Mouse (Mus musculus) midbrain, embryonic 11.5 days (tissue): Measurements from ENCODE around the gene Acoxl. TPM values are rescaled to one million over a fixed set of nuclear protein-coding genes. Genes with fewer than 3 reads are reported as not detected.

Source experiments
- ATAC-seq: fragments of 200-750 bp; cut with Nextera tagmentation; 2 replicates; pipeline ENCODE4 v1.8.0; 2017; ENCODE audit warnings: moderate TSS enrichment, moderate library complexity; ENCODE audit not compliant: low FRiP score
- DNase-seq: peaks from one replicate; pipeline ENCODE4 v3.0.0; 2015; ENCODE audit warnings: low spot score; ENCODE audit errors: missing footprints
- H3K27ac ChIP-seq: fragments of 300-500 bp; sonication (generic); 2 replicates; pipeline ENCODE4 v1.5.1; 2014; ENCODE audit warnings: low read depth, low read length
- H3K27me3 ChIP-seq: fragments of 300-500 bp; sonication (generic); 2 replicates; pipeline ENCODE4 v1.6.1; 2014; ENCODE audit warnings: mild to moderate bottlenecking, low read length, moderate library complexity, mixed read lengths; ENCODE audit not compliant: control insufficient read depth, insufficient read depth
- H3K36me3 ChIP-seq: fragments of 300-500 bp; sonication (generic); 2 replicates; pipeline ENCODE4 v1.6.1; 2014; ENCODE audit warnings: mild to moderate bottlenecking, low read length, moderate library complexity, mixed read lengths; ENCODE audit not compliant: control insufficient read depth, insufficient read depth
- H3K4me1 ChIP-seq: fragments of 300-500 bp; sonication (generic); 2 replicates; pipeline ENCODE4 v1.6.1; 2014; ENCODE audit warnings: low read length; ENCODE audit not compliant: control insufficient read depth, insufficient read depth
- H3K4me2 ChIP-seq: fragments of 300-500 bp; sonication (generic); 2 replicates; pipeline ENCODE4 v1.6.1; 2014; ENCODE audit warnings: mild to moderate bottlenecking, moderate library complexity
- H3K4me3 ChIP-seq: fragments of 300-500 bp; sonication (generic); 2 replicates; pipeline ENCODE4 v1.5.1; 2014; ENCODE audit warnings: low read depth, low read length
- H3K9ac ChIP-seq: fragments of 300-500 bp; sonication (generic); 2 replicates; pipeline ENCODE4 v1.6.1; 2014; ENCODE audit warnings: low read length
- H3K9me3 ChIP-seq: fragments of 300-500 bp; sonication (generic); 2 replicates; pipeline ENCODE4 v1.6.1; 2016; ENCODE audit warnings: low read length; ENCODE audit not compliant: control insufficient read depth
- WGBS: fragments of 180-500 bp; shearing (Covaris S2); extraction: QIAGEN DNeasy Blood & Tissue Kit; methylation state at CpG from one replicate; pipeline ENCODE4 v1.1.7; 2014; 5-methylcytosine and 5-hydroxymethylcytosine counted together
- polyA plus RNA-seq: library from polyadenylated mRNA; unstranded; fragments of >200 nt; fragmentation: Nextera tagmentation; extraction: Ambion mirVana; gene quantifications from 2 replicates; pipeline ENCODE4 v1.2.1, GENCODE M21; 2014

Acoxl gene
- polyA plus RNA-seq, 1 experiment from 2014 or later = 0.18 TPM

DNA sequence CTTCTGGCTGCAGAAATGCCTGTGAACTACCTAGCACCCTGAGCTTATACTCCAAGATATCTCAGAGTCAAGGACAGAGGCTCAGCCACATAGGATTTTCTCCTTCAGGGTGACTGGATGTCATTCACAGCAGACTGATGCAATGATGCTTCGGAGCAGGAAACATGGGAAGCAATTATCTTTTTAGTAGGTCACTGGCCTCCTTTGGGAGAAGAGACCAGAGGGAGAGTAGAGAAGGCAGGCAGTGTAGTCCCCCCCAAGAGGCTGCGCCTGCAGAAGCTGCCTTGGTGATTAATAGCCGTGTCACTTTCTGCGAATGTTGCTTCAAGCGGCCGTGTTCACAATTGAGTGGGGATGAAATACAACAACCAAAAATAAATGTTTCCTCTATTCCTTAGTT is 121.9 kb downstream of the Acoxl start:
- no peak overlapping the region for H3K27ac ChIP-seq
- no peaks in the 10 kb centered on the region for H3K27me3 ChIP-seq
- H3K36me3 ChIP-seq = no peaks in the 10 kb centered on the region
- DNase-seq (no peak), ATAC-seq (no peak)
- 77% methylated on average over 6 of the region's 6 CpGs for WGBS
- H3K4me2 ChIP-seq = no peak overlapping the region
- H3K9me3 ChIP-seq = no peaks in the 10 kb centered on the region
- H3K4me1 ChIP-seq = no peaks in the 10 kb centered on the region
- no peak overlapping the region for H3K9ac ChIP-seq
- no peak overlapping the region for H3K4me3 ChIP-seq

DNA sequence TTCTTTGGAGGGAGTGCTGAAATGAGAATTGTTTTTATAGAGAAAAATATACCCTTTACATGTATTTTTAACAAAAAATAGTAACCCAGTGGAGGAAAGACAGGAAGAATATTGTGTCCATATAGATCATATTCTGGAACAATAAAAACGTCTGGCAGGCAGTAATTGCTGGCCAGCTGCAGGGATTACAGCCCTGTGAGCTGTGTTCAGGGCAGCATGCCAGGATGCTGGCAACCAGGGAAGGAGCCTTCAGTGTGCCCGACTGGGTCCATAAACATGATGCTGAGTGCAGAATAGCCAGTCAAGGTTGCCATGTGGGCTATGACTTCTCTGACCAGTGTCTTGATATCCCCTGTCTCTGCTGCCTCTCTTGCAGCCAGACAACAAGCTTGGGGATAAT is 122.5 kb downstream of the Acoxl start:
- WGBS = 46% methylated on average over 2 of the region's 2 CpGs
- no peak overlapping the region for H3K4me2 ChIP-seq

DNA sequence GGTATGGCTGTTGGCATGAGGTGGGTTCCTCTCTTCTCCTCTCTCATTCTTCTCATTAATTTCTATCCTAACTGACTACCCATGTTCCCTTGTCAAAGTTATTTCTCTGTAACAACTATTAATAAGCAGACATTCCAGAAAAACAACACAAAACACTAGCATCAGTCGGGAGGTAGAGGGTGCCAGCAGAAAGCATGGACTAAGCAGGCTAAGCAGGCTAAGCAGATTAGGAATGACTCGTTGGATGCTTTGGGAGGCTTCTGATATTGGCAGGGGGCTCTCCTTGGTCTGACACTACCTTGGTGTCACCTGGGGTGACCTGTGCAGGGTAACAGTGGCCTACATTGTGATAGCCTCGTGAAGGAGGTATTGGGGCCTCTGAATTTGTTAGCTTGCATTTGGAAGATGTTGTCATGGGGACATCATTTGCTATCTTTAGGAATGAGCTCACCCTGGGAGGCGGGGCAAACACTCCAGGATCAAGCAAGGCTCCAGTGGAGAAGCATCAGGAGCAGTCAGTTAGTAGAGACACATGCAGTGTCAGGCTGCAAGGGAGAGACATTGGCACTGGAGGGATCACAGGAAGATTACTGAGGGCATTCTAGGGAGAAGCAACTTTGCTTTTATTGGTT is 123.2 kb downstream of the Acoxl start:
- H3K4me3 ChIP-seq = no peak overlapping the region
- no peak overlapping the region for H3K9ac ChIP-seq
- ATAC-seq (no peak), DNase-seq (no peak)
- H3K36me3 ChIP-seq = no peaks in the 10 kb centered on the region
- no peak overlapping the region for H3K27ac ChIP-seq
- no peaks in the 10 kb centered on the region for H3K4me1 ChIP-seq
- H3K4me2 ChIP-seq = no peak overlapping the region
- 26% methylated on average over 4 of the region's 4 CpGs for WGBS
- no peaks in the 10 kb centered on the region for H3K27me3 ChIP-seq
- H3K9me3 ChIP-seq = no peaks in the 10 kb centered on the region

More for the DNA sequence above, 122.5 kb downstream of the Acoxl start:
- Histone ChIP-seq H3K27me3 (no peaks in the 10 kb centered on the region), H3K36me3 (no peaks in the 10 kb centered on the region), H3K9ac (no peak overlapping the region), H3K4me3 (no peak overlapping the region), H3K4me1 (no peaks in the 10 kb centered on the region), H3K9me3 (no peaks in the 10 kb centered on the region), H3K27ac (no peak overlapping the region)
- DNase-seq = no peak
- ATAC-seq = no peak

DNA sequence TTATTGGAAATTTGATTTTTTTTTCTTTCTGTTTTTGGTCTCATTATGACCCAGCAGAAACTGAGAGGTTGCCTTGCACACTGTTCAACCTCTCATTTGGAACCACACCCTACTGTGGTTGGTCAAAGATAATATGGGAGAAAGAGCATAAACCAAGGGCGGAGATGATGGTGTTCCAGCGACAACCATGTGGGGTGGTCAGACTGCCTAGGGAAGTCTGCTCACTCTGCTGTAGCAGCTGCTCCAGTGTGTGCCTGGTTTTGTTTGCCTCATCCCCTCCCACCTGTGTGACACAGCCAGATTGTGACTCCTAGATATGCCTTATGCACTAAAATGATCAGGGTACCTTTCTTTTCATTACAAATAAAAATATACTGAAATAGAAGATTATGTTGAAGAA is 130.3 kb downstream of the Acoxl start:
- Histone ChIP-seq H3K9ac (no peak overlapping the region), H3K4me2 (no peak overlapping the region), H3K36me3 (no peaks in the 10 kb centered on the region), H3K27me3 (no peaks in the 10 kb centered on the region), H3K27ac (no peak overlapping the region), H3K9me3 (no peaks in the 10 kb centered on the region), H3K4me1 (no peaks in the 10 kb centered on the region), H3K4me3 (no peak overlapping the region)
- ATAC-seq (no peak), DNase-seq (no peak)
- 96% methylated on average over 2 of the region's 2 CpGs for WGBS

DNA sequence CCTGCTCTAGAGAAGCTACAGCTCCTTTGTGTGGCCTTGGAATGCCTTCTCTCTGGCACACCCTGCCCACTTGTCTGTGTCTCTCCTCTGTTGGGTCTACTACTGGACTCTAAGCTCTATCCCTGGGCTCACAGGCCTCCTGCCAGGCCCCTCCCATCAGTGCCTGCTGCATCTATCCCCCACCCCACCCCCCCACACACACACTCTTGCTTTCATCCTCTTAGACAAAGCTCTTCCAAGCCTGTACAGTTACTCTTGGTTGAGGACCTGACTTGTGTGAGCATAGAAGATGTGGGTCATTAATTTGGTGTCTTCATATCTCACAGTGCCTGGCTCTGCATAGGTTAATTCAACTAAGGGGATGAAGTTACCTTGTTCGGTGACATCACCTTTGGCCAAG is 137.6 kb downstream of the Acoxl start:
- ATAC-seq (no peak), DNase-seq (no peak)
- Histone ChIP-seq H3K4me1 (no peaks in the 10 kb centered on the region), H3K9me3 (no peaks in the 10 kb centered on the region), H3K27ac (no peak overlapping the region), H3K9ac (no peak overlapping the region), H3K27me3 (no peaks in the 10 kb centered on the region), H3K4me3 (no peak overlapping the region), H3K4me2 (no peak overlapping the region), H3K36me3 (no peaks in the 10 kb centered on the region)
- 100% methylated on average over 1 of the region's 1 CpGs for WGBS

- Histone ChIP-seq H3K9me3 (no peaks in the 10 kb centered on the region), H3K4me1 (no peaks in the 10 kb centered on the region), H3K27ac (no peak overlapping the region), H3K4me3 (no peak overlapping the region), H3K27me3 (no peaks in the 10 kb centered on the region), H3K9ac (no peak overlapping the region), H3K36me3 (no peaks in the 10 kb centered on the region), H3K4me2 (no peak overlapping the region)
- ATAC-seq (no peak), DNase-seq (no peak)
- WGBS = 87% methylated on average over 7 of the region's 7 CpGs
Measured at GRCm38 (mm10) chr2:127978601-127979230, 140.0 kb downstream of the Acoxl start.

- Histone ChIP-seq H3K27me3 (no peaks in the 10 kb centered on the region), H3K36me3 (no peaks in the 10 kb centered on the region), H3K4me3 (no peak overlapping the region), H3K4me2 (no peak overlapping the region), H3K9ac (no peak overlapping the region), H3K4me1 (no peaks in the 10 kb centered on the region), H3K9me3 (no peaks in the 10 kb centered on the region), H3K27ac (no peak overlapping the region)
- 88% methylated on average over 3 of the region's 3 CpGs for WGBS
- DNase-seq (no peak), ATAC-seq (no peak)
Measured at GRCm38 (mm10) chr2:127982610-127983009, 143.9 kb downstream of the Acoxl start.

DNA sequence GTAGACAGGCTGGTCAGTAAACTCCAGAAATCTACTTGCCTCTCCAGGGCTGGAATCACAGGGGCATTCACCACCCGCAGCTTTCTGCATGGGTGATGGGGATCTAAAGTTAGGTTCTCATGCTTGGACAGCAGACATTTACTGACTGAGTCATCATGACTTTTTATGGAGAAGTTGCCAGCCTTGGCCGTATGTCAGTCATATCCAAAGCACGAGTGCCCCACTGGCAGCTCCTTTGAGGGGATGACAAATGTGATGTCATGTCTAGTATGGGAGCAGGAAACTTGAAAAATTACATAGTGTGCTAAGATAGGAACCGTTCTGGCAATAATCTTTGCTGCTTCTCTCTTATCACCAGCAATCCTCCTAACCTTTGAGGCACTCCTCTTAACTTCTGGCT is 144.6 kb downstream of the Acoxl start:
- Histone ChIP-seq H3K27ac (no peak overlapping the region), H3K9ac (no peak overlapping the region), H3K36me3 (no peaks in the 10 kb centered on the region), H3K4me2 (no peak overlapping the region), H3K27me3 (no peaks in the 10 kb centered on the region), H3K4me1 (no peaks in the 10 kb centered on the region), H3K9me3 (no peaks in the 10 kb centered on the region), H3K4me3 (no peak overlapping the region)
- DNase-seq = no peak
- ATAC-seq = no peak
- WGBS = 87% methylated on average over 4 of the region's 4 CpGs

DNA sequence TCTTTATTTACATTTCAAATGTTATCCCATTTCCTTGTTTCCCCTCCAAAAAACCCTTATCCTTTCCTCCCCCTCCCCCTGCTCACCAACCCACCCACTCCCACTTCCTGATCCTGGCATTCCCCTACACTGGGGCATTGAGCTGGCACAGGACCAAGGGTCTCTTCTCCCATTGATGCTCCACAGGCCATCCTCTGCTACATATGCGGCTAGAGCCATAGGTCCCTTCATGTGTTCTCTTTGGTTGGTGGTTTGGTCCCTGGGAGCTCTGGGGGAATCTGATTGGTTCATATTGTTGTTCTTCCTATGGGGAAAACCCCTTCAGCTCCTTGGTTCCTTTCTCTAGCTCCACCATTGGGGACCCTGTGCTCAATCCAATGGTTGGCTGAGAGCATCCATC is 145.3 kb downstream of the Acoxl start:
- Histone ChIP-seq H3K36me3 (no peaks in the 10 kb centered on the region), H3K27me3 (no peaks in the 10 kb centered on the region), H3K4me3 (no peak overlapping the region), H3K27ac (no peak overlapping the region), H3K9ac (no peak overlapping the region), H3K4me2 (no peak overlapping the region), H3K4me1 (no peaks in the 10 kb centered on the region), H3K9me3 (no peaks in the 10 kb centered on the region)
- ATAC-seq (no peak), DNase-seq (no peak)
- 90% methylated on average over 1 of the region's 1 CpGs for WGBS
